Mouse (Mus musculus): ENCODE data around the gene Pik3c2b.

Gene Pik3c2b

GRCm38 (mm10) chr1:133073327-133073856 is 27.9 kb downstream of the Pik3c2b start:
- DNase-seq (ENCODE audit: low spot score), result peak; percentile 43

GRCm38 (mm10) chr1:133074541-133074940 is 29.1 kb downstream of the Pik3c2b start:
- no peak for DNase-seq (ENCODE audit: low spot score)

GRCm38 (mm10) chr1:133075651-133076400 is 30.4 kb downstream of the Pik3c2b start:
- no peak for DNase-seq (ENCODE audit: low spot score)

GRCm38 (mm10) chr1:133076681-133077514 is 31.4 kb downstream of the Pik3c2b start:
- no peak for DNase-seq (ENCODE audit: low spot score)

GRCm38 (mm10) chr1:133077606-133078337 is 32.3 kb downstream of the Pik3c2b start:
- DNase-seq (ENCODE audit: low spot score), result no peak

GRCm38 (mm10) chr1:133078338-133078727 is 32.9 kb downstream of the Pik3c2b start:
- no peak for DNase-seq (ENCODE audit: low spot score)

GRCm38 (mm10) chr1:133079509-133079908 is 34.0 kb downstream of the Pik3c2b start:
- no peak for DNase-seq (ENCODE audit: low spot score)

- DNase-seq (ENCODE audit: low spot score), result no peak
Measured at GRCm38 (mm10) chr1:133080079-133080561, 34.7 kb downstream of the Pik3c2b start.

GRCm38 (mm10) chr1:133080717-133081116 is 35.2 kb downstream of the Pik3c2b start:
- DNase-seq (ENCODE audit: low spot score), result no peak

GRCm38 (mm10) chr1:133083003-133083546 is 37.6 kb downstream of the Pik3c2b start:
- no peak for DNase-seq (ENCODE audit: low spot score)

GRCm38 (mm10) chr1:133083942-133084625 is 38.6 kb downstream of the Pik3c2b start:
- no peak for DNase-seq (ENCODE audit: low spot score)

- DNase-seq (ENCODE audit: low spot score), result no peak
Measured at GRCm38 (mm10) chr1:133084708-133085416, 39.4 kb downstream of the Pik3c2b start.

GRCm38 (mm10) chr1:133085417-133085742 is 39.9 kb downstream of the Pik3c2b start:
- DNase-seq (ENCODE audit: low spot score), result no peak

- no peak for DNase-seq (ENCODE audit: low spot score)
Measured at GRCm38 (mm10) chr1:133086804-133087203, 41.3 kb downstream of the Pik3c2b start.

- DNase-seq (ENCODE audit: low spot score), result peak; percentile 27
Measured at GRCm38 (mm10) chr1:133087206-133087905, 41.9 kb downstream of the Pik3c2b start.

- DNase-seq (ENCODE audit: low spot score), result no peak
Measured at GRCm38 (mm10) chr1:133088196-133088595, 42.7 kb downstream of the Pik3c2b start.

- DNase-seq (ENCODE audit: low spot score), result no peak
Measured at GRCm38 (mm10) chr1:133089415-133089814, 43.9 kb downstream of the Pik3c2b start.

- DNase-seq (ENCODE audit: low spot score), result no peak
Measured at GRCm38 (mm10) chr1:133090641-133091040, 45.2 kb downstream of the Pik3c2b start.

GRCm38 (mm10) chr1:133091483-133091882 is 46.0 kb downstream of the Pik3c2b start:
- DNase-seq (ENCODE audit: low spot score), result no peak

GRCm38 (mm10) chr1:133093719-133094118 is 48.3 kb downstream of the Pik3c2b start:
- no peak for DNase-seq (ENCODE audit: low spot score)
